Mouse (Mus musculus): ENCODE measurements at regions not wholly inside any gene's neighbourhood (a gene's known extent, or its start where the extent isn't known, plus 50 kb on each side); places are given as distances from the start of the nearest gene placed in this dataset.

DNA sequence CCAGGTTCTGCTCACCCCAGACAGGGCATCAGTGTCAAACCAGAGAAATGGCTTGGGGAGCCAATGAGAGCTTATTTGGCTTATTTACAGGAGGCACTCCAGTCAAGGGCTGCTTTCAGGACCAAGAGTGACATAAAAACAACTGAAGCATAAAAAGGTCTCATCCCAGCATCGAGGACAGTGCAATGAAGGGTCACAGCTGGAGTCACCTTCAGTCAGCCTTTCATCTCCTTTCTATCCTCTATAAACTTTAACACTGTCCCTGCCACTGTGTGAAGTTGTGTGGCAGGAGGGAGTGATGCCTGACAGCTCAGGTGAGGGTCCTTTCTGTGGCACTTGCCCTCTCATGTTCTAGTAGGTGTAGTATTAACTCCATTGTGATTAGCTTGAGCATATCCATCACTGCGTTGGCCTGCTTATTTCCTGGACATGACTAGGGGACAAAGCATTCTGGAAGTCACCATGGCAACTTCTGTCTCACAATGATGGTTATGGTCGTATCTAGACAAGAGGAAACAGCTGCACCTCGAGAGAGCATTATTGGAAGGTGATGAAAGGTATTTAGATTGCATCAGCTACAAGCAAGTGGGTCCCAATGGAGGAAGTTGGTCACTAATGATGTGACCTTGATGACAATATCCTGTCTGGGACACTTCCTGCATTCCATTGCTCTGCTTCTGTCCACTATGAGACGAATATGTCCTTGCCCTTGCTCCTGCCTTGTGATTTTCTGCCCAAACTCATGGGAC is 87.8 kb upstream of the Enpp6 start:
- no peak for DNase-seq (ENCODE audit: low spot score in 2 of 2)

DNA sequence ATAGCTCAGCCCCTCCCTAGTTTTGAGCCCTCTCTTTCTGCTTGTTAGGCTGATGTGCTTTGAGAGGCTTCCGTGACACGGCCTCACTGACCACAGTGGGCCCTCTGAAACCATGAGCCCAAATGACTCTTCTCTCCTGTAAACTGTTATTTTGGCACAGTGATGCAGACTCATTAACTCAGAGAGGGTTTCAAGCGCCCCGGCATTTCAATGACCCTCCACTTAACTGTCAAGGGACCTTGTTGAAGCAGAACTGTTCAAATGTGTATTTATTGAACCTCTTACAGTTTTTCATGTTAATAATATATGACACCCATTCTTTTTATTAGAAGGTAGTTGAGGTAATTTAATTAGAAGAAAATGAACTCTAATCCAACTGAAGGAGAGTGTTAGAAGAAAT is 85.9 kb upstream of the Enpp6 start:
- DNase-seq (ENCODE audit: low spot score in 2 of 2) = no peak

DNA sequence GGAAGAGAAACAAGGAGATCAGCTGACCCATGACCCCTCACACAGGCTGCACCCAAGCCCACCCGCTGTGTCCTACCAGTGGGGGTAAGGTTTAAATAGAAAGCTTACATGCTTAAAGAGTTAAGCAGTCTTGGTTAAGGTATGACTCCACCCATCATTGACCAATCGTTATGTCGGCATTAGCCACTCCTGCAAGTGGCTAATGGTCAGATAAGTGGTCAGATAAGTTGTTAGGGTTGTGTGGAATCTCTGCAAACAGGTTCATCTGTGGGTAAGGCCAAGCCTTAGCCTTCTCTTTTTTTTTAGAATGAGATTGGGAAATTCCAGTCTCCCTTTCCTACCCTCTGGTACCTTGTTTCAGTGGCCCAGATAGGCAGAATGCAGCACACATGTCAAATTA is 82.0 kb upstream of the Enpp6 start:
- no peak for DNase-seq (ENCODE audit: low spot score in 2 of 2)

GRCm38 (mm10) chr8:46907390-46907789 is 79.3 kb upstream of the Enpp6 start:
- DNase-seq (ENCODE audit: low spot score in 2 of 2) = no peak

DNA sequence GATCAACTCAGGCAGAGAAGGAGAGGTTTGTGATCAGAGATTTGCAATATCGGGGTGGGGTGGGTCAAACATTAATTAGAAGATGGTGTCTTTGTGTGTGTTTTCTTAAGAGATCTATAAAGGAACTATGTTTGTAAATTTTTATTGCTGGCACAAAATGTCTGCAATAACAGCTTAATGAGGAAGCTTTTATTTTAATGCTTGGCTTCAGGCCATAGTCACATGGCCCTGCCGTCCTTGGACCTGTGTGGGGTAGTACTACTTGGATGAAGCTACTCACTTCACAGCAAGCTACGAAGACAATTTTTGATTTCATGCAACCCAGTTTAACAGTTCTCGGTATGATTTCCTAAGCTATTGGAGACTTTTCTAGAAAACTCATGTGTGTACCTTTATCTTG is 78.5 kb upstream of the Enpp6 start:
- DNase-seq (ENCODE audit: low spot score in 2 of 2) = no peak

GRCm38 (mm10) chr8:46913956-46914355 is 72.7 kb upstream of the Enpp6 start:
- DNase-seq (ENCODE audit: low spot score in 2 of 2) = no peak

DNA sequence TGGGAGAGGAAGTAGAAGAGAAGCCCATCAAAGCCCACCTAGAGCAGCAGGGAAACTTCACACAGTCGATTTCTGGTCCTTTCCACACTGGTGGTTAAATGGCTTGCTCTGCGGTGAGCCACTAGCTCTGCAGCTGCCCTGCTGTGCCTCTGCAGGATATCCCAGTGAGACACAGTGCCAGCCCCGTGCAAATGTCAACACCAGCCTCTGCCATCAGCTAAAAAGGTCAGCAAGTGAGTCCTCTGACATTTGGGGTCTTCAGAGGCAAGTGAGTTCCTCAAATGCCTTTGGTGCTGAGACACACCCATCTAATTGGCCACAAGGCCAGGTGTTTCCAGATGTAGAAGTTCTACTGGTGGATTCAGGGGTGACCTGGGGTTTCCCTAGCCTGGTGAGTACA is 66.6 kb upstream of the Enpp6 start:
- no peak for DNase-seq (ENCODE audit: low spot score in 2 of 2)

GRCm38 (mm10) chr8:46921075-46921474 is 65.6 kb upstream of the Enpp6 start:
- DNase-seq (ENCODE audit: low spot score in 2 of 2) = no peak

DNA sequence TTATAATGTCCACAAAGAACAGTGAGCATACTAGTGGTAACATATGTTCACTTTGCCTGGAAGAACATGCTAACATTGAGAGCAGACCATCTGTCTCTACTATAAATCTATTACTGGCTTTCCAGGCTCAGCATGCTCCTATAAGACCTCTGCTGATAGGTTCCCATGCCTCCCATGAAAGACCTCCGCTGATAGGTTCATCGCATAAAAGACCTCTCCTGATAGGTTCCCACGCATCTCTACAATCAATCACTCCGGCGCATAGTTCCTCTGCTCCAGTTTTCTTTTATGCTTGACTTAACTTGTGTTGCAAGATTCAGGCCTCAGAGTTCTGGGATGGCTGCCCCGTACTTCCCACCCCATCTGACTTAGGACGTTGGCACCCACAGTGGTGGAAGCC is 65.1 kb upstream of the Enpp6 start:
- peak in 1 of 2 experiments; percentile 41 for DNase-seq (ENCODE audit: low spot score in 2 of 2)

DNA sequence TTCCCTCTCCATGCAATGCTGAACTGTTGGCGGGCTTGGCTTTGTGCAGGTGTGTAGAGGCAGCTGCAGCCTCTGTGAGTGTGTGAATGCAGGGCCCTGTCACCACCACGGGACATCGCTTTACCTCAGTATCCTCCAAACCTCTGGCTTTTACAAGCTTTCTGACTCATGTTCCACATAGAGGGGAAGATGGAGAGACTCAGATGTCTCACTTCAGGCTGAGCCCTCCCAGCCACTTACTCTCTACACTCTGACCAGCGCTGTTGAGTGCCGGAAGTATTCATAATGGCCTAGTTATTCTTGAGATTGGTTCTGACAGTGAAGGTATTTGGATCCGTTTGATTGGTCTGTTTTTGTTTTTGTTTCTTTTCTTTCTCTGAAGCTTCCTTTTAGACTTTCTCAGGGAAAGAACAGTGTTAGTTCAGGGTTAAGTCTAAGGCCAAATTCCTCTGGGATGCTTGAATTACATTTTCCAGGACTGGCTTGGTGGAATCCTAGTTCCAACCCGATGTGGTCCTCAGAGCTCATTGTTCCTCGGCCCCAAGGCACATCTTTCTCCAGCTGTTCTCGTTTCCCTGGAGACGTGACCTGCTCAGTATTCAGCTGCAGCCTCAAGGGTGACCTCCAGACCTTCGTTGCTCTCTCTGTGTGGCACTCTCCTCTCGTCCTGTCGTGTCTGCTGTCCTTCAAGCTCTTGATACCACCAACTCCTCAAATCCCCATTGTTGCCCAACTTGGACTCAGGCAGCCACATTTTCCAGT is 61.7 kb upstream of the Enpp6 start:
- DNase-seq (ENCODE audit: low spot score in 2 of 2) = no peak

DNA sequence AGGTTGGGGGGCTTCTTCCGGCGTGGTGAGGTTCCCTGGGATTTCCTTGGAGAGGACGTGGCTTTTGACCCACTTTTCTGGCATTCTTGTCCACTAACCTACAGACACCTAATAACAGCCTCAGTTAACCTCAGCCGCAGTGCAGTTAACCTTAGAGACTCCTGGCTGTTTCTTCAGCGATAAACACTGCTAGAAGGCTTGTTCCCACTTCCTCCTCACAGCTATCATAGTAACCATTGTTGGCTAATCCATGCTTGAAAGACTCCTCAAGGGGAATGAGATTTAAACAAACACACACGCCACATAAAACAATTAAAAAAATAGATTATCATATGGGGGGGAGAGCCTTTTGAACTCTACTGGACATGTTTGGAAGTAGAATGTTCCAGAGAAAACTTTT is 58.0 kb upstream of the Enpp6 start:
- no peak for DNase-seq (ENCODE audit: low spot score in 2 of 2)

- no peak for DNase-seq (ENCODE audit: low spot score in 2 of 2)
Measured at GRCm38 (mm10) chr8:46929678-46930077, 57.0 kb upstream of the Enpp6 start.

DNA sequence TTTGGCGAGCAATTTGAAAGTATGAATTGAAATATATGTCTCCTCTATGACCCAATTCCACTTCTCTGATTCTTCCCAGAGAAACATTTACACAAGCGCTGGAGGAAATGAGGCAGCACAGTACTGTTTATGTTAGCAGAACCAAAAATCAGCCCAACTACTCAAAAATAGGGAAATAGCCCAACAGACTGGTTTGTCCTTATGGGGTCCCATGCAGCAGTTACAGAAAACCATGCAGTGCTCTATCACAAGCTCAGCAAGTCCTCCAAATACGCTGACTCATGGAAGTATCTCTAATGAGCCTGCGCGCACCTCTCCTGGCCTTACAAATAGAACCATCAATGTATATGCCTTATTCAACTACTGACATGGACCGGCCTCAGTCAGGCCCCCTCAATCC is 55.4 kb upstream of the Enpp6 start:
- DNase-seq (ENCODE audit: low spot score in 2 of 2) = no peak

DNA sequence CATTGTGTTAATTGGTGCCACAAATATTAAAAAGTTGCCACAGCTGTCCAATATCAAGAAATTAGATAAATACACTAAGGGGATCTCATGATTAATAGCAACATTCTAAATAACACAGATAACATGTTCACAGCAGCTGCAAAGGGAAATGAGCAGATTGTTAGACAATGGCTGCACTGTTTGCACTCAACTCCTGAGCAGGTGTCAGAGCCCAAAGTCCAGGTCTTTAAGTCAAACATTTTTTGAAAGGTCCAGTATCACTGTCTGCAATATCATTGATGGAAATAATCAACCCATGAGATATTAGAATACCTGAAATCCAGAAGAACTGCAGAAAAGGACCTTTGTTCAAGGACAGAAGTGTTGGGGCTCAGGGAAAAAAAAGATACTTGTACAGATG is 53.4 kb upstream of the Enpp6 start:
- DNase-seq (ENCODE audit: low spot score in 2 of 2) = no peak

DNA sequence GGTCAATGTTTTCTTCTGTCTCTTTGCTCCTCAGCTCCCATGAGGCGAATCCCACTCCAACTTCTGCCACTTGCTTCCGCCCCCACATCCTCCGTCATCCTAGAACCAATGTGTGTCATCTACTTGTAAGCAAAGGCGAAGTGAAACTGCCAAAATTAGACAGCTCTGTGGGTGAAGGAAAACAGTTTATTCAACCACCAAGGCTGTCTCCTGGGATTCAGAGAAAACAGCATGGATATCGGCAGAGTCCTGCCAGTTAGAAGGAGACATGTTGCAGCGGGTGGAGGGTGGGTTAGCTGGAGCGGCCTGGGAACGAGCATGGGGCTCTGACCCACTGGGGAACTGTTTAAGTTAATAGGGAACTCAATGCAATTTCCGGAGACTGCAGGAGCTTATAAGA is 52.4 kb upstream of the Enpp6 start:
- DNase-seq (ENCODE audit: low spot score in 2 of 2) = peak in 1 of 2 experiments; percentile 15

DNA sequence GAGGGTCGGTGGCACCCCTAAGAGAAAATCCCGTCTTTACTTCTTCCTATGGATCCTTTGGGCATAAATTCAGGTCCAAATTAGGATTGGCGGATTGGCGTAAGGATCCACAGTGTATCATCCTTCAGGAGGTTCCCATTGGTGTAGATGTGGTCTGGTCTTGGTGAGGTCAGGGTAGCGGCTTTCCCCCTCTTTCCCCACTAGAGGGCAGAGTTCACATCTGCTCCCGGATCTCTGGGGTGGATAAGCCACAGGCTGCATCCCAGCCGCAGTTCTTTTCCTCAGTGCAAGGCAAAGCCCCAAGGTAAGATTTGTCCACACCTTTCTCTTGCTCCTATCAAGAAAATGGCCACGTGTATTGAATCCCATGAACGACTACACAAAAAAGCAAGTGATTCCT is 51.8 kb upstream of the Enpp6 start:
- DNase-seq (ENCODE audit: low spot score in 2 of 2) = peak; percentile 51 to 70

DNA sequence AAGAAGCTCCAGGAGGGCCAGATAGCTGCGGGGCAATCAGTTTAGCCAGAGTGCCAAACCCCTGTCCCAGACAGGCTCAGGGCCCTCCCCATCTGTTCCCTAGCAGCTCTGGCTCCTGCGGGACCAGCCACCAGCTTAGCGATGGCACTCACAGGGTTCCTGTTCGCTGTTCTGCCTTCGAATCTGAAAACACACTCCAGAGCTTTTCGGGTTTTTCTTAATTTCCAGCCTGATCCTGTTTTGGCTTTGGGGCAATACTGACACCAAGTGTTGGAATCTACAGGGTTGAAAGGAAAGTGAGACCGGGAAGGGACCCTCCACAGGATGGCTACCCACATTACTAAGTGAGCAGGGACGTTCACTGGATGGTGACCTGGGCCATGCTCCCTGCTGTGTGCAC is 50.6 kb upstream of the Enpp6 start:
- no peak for DNase-seq (ENCODE audit: low spot score in 2 of 2)
